Mouse (Mus musculus) megakaryocyte, embryonic 14.5 days (primary cell): ENCODE measurements around the gene Adcy5. TPM values are rescaled to one million over a fixed set of nuclear protein-coding genes. Genes with fewer than 3 reads are reported as not detected.

ENCODE experiments used
- H3K27me3 ChIP-seq: replicated peaks from 2 replicates; pipeline ENCODE3; 2012; ENCODE audit warnings: inconsistent platforms
- H3K36me3 ChIP-seq: replicated peaks from 2 replicates; pipeline ENCODE3; 2012; ENCODE audit warnings: low read length, inconsistent platforms, mixed read lengths
- H3K4me1 ChIP-seq: 2 replicates; pipeline ENCODE4 v1.6.1; 2012; ENCODE audit warnings: inconsistent platforms
- H3K4me3 ChIP-seq: replicated peaks from 2 replicates; pipeline ENCODE3; 2012; ENCODE audit warnings: moderate library complexity, mild to moderate bottlenecking, inconsistent platforms
- H3K9me3 ChIP-seq: 2 replicates; pipeline ENCODE4 v1.6.1; 2012; ENCODE audit warnings: inconsistent platforms
- FLI1 ChIP-seq: IDR thresholded peaks from 2 replicates; pipeline ENCODE4 v1.6.1; 2012; ENCODE audit warnings: low read length, inconsistent platforms, mixed read lengths
- GATA1 ChIP-seq: IDR thresholded peaks from 3 replicates; pipeline ENCODE4 v1.6.1; 2012; ENCODE audit warnings: mixed read lengths, low read length, inconsistent platforms, borderline replicate concordance
- polyA plus RNA-seq: library from polyadenylated mRNA; stranded (reverse); fragments of >175 nt; gene quantifications from 2 replicates; pipeline ENCODE4 v1.2.3, GENCODE M21; 2012; ENCODE audit warnings: low replicate concordance; ENCODE audit not compliant: insufficient read depth

Gene Adcy5
- polyA plus RNA-seq, 1 experiment: 3.9 TPM

DNA sequence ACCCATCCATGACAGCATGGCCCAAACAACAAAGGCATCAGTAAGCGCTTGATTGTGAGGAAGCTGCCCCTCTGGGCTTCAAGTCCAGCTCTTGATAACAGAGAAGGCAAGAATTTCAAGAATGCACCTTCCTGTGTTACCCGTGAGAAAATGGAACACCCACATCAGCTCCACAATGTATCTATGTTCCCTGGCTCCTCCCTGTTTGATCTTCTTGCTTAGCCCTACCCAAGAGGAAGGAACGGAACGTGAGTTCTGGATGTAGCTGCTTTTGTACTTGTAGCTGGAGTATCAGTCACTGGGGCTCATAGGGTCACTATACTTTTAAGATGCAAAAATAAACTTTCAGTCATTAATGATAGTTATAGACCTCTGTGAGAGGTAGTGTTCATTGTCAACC is 34.1 kb upstream of the Adcy5 start:
- Histone ChIP-seq H3K27me3 (no peaks in the 10 kb centered on the region), H3K4me3 (no peak overlapping the region), H3K9me3 (peaks cover 18% of the 10 kb centered on the region), H3K4me1 (peaks cover 73% of the 10 kb centered on the region), H3K36me3 (peaks cover 8% of the 10 kb centered on the region)
- TF ChIP-seq GATA1: no peak
- TF ChIP-seq FLI1: no peak

GRCm38 (mm10) chr16:35127270-35127669 is 27.4 kb upstream of the Adcy5 start:
- H3K4me1 ChIP-seq: peaks cover 97% of the 10 kb centered on the region
- no peaks in the 10 kb centered on the region for H3K27me3 ChIP-seq
- H3K4me3 ChIP-seq: no peak overlapping the region
- no peaks in the 10 kb centered on the region for H3K36me3 ChIP-seq
- no peaks in the 10 kb centered on the region for H3K9me3 ChIP-seq
- no peak for TF ChIP-seq FLI1
- TF ChIP-seq GATA1: no peak

DNA sequence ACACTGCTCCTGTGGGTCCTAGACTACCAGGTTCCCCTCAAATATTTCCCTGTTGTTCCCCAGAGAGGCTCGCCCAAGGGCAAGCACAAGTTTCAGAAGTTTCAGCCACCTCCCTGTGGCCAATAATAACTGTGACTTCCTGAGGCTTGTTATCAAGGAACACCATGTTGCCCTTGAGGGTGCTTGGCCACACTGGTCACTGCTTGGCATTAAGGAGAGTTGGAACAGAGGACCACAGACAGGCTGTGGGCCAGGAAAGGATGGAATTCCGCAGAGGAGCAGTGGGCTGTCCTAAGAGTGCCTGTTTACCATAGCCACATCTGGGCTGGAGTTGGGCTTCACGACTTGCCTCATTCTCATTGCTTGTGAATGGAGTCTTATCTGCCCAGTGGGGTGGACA is 24.5 kb upstream of the Adcy5 start:
- Histone ChIP-seq H3K4me1 (peaks cover 97% of the 10 kb centered on the region), H3K4me3 (peak overlapping the region; percentile 44), H3K9me3 (no peaks in the 10 kb centered on the region), H3K27me3 (no peaks in the 10 kb centered on the region), H3K36me3 (no peaks in the 10 kb centered on the region)
- peak; percentile 24; the same call in 1 of the 2 replicates for TF ChIP-seq FLI1
- 0 out of 3 replicates have a peak, but pooled peaks have one; percentile 22 for TF ChIP-seq GATA1

DNA sequence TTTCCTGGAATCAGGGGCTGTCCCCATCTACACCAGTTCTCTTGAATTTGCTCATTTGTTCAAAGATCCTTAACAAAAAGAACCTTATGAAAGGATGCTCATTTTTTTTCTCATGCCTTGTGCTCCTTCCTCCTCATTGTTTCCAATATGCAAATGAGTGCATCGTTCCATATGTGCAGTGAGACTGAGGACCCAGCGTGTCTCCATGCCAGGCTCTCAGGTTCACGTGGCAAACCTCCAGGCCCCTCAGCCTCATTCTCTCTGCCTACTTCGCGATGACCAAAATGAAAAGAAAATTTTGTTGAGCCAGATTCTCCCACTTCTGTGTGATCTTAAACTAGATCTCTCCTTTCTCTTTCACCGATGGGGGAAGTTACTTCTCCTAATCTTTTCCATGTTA is 15.3 kb upstream of the Adcy5 start:
- TF ChIP-seq FLI1 (no peak), GATA1 (no peak)
- Histone ChIP-seq H3K27me3 (peaks cover 2% of the 10 kb centered on the region), H3K4me3 (no peak overlapping the region), H3K36me3 (no peaks in the 10 kb centered on the region), H3K9me3 (peaks cover 7% of the 10 kb centered on the region; the same call in 1 of the 2 replicates), H3K4me1 (peaks cover 49% of the 10 kb centered on the region)

GRCm38 (mm10) chr16:35139873-35140619 is 14.6 kb upstream of the Adcy5 start:
- Histone ChIP-seq H3K27me3 (peaks cover 2% of the 10 kb centered on the region), H3K4me1 (peaks cover 43% of the 10 kb centered on the region), H3K36me3 (no peaks in the 10 kb centered on the region), H3K9me3 (peaks cover 8% of the 10 kb centered on the region), H3K4me3 (peak overlapping the region; percentile 6)
- TF ChIP-seq GATA1: no peak
- TF ChIP-seq FLI1: no peak

GRCm38 (mm10) chr16:35140620-35140975 is 14.1 kb upstream of the Adcy5 start:
- Histone ChIP-seq H3K4me1 (peaks cover 38% of the 10 kb centered on the region), H3K27me3 (peaks cover 2% of the 10 kb centered on the region), H3K36me3 (no peaks in the 10 kb centered on the region), H3K4me3 (no peak overlapping the region), H3K9me3 (peaks cover 12% of the 10 kb centered on the region)
- no peak for TF ChIP-seq GATA1
- no peak for TF ChIP-seq FLI1

- Histone ChIP-seq H3K9me3 (peaks cover 12% of the 10 kb centered on the region), H3K27me3 (peaks cover 10% of the 10 kb centered on the region), H3K4me3 (no peak overlapping the region), H3K4me1 (peaks cover 38% of the 10 kb centered on the region), H3K36me3 (no peaks in the 10 kb centered on the region)
- TF ChIP-seq FLI1 (no peak), GATA1 (no peak)
These were observed 12.8 kb upstream of the Adcy5 start for GRCm38 (mm10) chr16:35141839-35142238.

- H3K9me3 ChIP-seq: peaks cover 25% of the 10 kb centered on the region
- TF ChIP-seq FLI1 (no peak), GATA1 (no peak)
- no peaks in the 10 kb centered on the region for H3K36me3 ChIP-seq
- peaks cover 17% of the 10 kb centered on the region for H3K4me1 ChIP-seq
- H3K27me3 ChIP-seq: peaks cover 31% of the 10 kb centered on the region
- H3K4me3 ChIP-seq: no peak overlapping the region
These were observed 8.5 kb upstream of the Adcy5 start for GRCm38 (mm10) chr16:35146153-35146552.

DNA sequence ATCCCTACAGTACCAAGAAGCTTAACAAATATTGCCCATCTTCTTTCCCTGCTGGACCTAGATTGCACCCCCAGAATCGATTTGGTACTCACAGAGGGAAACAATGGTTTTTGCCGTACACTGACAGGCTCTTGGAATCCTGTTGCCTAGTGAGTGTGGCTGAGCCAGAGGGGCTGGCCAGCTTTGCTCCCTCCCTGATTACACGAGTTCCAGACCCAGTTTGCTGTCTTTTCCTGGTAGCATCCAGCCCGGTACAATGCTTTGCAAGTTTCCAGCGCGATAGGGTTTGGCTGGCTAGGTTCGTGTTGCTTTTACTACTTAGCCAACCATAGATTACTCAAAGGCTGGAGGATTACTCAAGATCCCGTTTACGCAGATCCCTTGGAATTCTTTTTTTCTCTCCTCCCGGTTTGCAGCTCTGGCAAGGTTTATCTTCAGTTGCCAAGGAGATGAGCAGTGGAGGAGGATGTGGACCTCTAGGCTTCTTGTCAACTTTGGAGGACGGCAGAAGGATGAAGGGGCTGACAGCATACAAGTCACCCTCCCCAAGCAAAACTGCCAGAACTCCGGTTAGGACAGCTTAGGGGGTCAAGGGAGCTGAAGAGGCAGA is 1.4 kb upstream of the Adcy5 start:
- H3K27me3 ChIP-seq: peaks cover 83% of the 10 kb centered on the region

GRCm38 (mm10) chr16:35154245-35154640 is 434 bp upstream of the Adcy5 start:
- H3K4me3 ChIP-seq: peak overlapping the region; percentile 96
- no peak for TF ChIP-seq FLI1
- TF ChIP-seq GATA1: no peak
- H3K9me3 ChIP-seq: no peaks in the 10 kb centered on the region
- peaks cover 85% of the 10 kb centered on the region for H3K4me1 ChIP-seq
- peaks cover 81% of the 10 kb centered on the region for H3K27me3 ChIP-seq
- H3K36me3 ChIP-seq: peaks cover 7% of the 10 kb centered on the region

More for the DNA sequence above, 1.4 kb upstream of the Adcy5 start:
- Histone ChIP-seq H3K4me3 (peak overlapping the region; percentile 96), H3K36me3 (peaks cover 7% of the 10 kb centered on the region), H3K9me3 (peaks cover 4% of the 10 kb centered on the region), H3K4me1 (peaks cover 79% of the 10 kb centered on the region)
- TF ChIP-seq GATA1: no peak
- no peak for TF ChIP-seq FLI1
